Mouse (Mus musculus) limb, embryonic 12.5 days (tissue): Measurements from ENCODE around the gene Otor. TPM values are rescaled to one million over a fixed set of nuclear protein-coding genes. Genes with fewer than 3 reads are reported as not detected.
A peak's percentile ranks its signal among the peaks of the same experiment; 100 is the strongest.

Experiments
- ATAC-seq: fragments of 200-750 bp; cut with Nextera tagmentation; 2 replicates; pipeline ENCODE4 v1.8.0; 2017; ENCODE audit warnings: low read depth, moderate TSS enrichment; ENCODE audit not compliant: insufficient number of reproducible peaks, insufficient read depth, low FRiP score, low TSS enrichment
- H3K27ac ChIP-seq: fragments of 300-500 bp; sonication (generic); 2 replicates; pipeline ENCODE4 v1.5.1; 2016; ENCODE audit warnings: mild to moderate bottlenecking, moderate library complexity
- H3K27me3 ChIP-seq: fragments of 300-500 bp; sonication (generic); 2 replicates; pipeline ENCODE4 v1.6.1; 2016; ENCODE audit warnings: mild to moderate bottlenecking, moderate library complexity
- H3K36me3 ChIP-seq: fragments of 300-500 bp; sonication (generic); 2 replicates; pipeline ENCODE4 v1.6.1; 2016; ENCODE audit warnings: mild to moderate bottlenecking, moderate library complexity
- H3K4me1 ChIP-seq: fragments of 300-500 bp; sonication (generic); replicated peaks from 2 replicates; pipeline ENCODE4 v1.6.1; 2016
- H3K4me2 ChIP-seq: fragments of 300-500 bp; sonication (generic); 2 replicates; pipeline ENCODE4 v1.6.1; 2016; ENCODE audit warnings: mild to moderate bottlenecking, moderate library complexity
- H3K4me3 ChIP-seq: fragments of 300-500 bp; sonication (generic); replicated peaks from 2 replicates; pipeline ENCODE4 v1.5.1; 2016; ENCODE audit warnings: mild to moderate bottlenecking
- H3K9ac ChIP-seq: fragments of 300-500 bp; sonication (generic); replicated peaks from 2 replicates; pipeline ENCODE4 v1.6.1; 2016; ENCODE audit warnings: mild to moderate bottlenecking, moderate library complexity
- H3K9me3 ChIP-seq: fragments of 300-500 bp; sonication (generic); 2 replicates; pipeline ENCODE4 v1.6.1; 2016; ENCODE audit warnings: mild to moderate bottlenecking, moderate library complexity
- WGBS: fragments of 180-500 bp; shearing (Covaris S2); methylation state at CpG from one replicate; pipeline ENCODE4 v1.1.7; 2016; 5-methylcytosine and 5-hydroxymethylcytosine counted together
- polyA plus RNA-seq: library from polyadenylated mRNA; unstranded; fragments of >200 nt; fragmentation: Nextera tagmentation; extraction: Ambion mirVana; gene quantifications from 2 replicates; pipeline ENCODE4 v1.2.1, GENCODE M21; 2016

Gene Otor
- polyA plus RNA-seq, 1 experiment from 2014 or later = 9.5 TPM

DNA sequence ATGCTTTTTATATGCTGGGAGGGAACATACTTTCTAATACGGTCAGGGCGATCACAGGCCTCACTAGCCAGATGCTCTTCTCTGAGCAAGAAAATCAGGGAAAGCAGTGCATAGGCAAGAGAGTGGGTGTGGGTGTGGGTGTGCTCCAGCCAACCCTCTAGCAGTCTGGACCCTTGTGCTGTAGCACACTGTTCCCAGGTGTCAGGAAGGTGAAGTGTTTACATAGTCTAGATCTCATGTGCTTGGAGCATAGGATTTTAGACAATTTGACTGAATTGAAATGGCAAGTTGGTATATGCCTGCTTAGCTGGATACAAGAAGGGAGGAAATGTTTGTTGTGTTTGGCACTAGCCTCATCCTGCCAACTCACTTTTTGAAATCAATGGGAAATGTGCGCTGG is 12.4 kb upstream of the Otor start:
- no peak overlapping the region for H3K27ac ChIP-seq
- WGBS = 96% methylated on average over 3 of the region's 3 CpGs
- no peaks in the 10 kb centered on the region for H3K9me3 ChIP-seq
- H3K4me1 ChIP-seq = peaks cover 5% of the 10 kb centered on the region
- no peak for ATAC-seq
- H3K9ac ChIP-seq = no peak overlapping the region
- no peak overlapping the region for H3K4me3 ChIP-seq
- peaks cover 49% of the 10 kb centered on the region for H3K36me3 ChIP-seq
- H3K4me2 ChIP-seq = no peak overlapping the region
- no peaks in the 10 kb centered on the region for H3K27me3 ChIP-seq

DNA sequence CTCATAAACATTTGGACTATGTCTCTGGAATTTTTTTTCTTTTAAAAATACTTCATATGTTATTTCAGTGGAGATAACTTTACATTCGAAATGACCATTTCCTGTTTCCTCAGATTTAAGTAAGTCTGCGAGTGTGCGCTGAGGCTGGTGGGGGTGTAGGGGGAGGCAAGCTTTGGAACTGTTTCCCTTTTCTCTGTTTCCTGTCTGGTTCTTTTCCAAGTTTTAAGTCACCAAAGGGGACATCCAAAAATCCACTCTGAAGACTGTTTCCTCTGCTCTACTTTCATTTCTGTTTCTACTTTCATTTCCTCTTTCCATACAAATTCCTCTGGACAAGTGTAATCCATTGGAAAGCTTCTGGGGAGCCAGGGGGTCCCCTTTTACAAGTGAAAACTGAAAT is 3.4 kb downstream of the Otor start:
- Histone ChIP-seq H3K36me3 (no peaks in the 10 kb centered on the region), H3K4me2 (no peak overlapping the region), H3K4me1 (peaks cover 18% of the 10 kb centered on the region), H3K4me3 (no peak overlapping the region), H3K27me3 (no peaks in the 10 kb centered on the region), H3K27ac (no peak overlapping the region), H3K9me3 (no peaks in the 10 kb centered on the region), H3K9ac (no peak overlapping the region)
- ATAC-seq = no peak
- WGBS = 80% methylated on average over 3 of the region's 3 CpGs

DNA sequence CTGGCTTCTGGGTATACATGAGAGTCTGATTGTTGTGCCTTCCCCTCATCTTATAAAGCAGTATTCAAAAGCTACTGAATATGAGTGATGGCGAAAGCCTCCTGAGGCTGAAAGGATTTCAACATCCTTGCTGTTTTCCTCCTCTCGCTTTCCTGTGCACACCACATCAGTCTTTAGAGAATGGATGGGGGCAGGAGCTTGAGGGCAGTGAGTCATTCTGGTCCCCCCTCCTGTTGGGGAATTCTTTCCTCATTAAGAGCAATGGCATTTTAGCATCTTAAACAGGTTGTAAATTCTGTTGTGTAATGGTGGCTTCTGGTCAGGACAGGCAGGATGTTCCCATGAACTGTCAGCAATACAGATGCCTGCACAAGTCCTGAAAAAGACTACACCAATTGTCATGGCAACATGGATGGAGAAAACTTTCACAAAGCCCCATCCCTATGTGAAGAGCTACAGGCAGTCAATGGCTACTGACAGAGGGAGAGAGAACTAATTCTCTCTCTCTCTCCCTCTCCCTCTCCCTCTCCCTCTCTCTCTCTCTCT is 6.7 kb downstream of the Otor start:
- WGBS = 59% methylated on average over 2 of the region's 2 CpGs
- peaks cover 5% of the 10 kb centered on the region; the same call in 1 of the 2 replicates for H3K4me1 ChIP-seq
- no peaks in the 10 kb centered on the region for H3K36me3 ChIP-seq
- H3K4me2 ChIP-seq = no peak overlapping the region
- H3K9me3 ChIP-seq = no peaks in the 10 kb centered on the region
- no peak overlapping the region for H3K27ac ChIP-seq
- no peak overlapping the region for H3K9ac ChIP-seq
- no peak for ATAC-seq
- no peaks in the 10 kb centered on the region for H3K27me3 ChIP-seq
- no peak overlapping the region for H3K4me3 ChIP-seq

DNA sequence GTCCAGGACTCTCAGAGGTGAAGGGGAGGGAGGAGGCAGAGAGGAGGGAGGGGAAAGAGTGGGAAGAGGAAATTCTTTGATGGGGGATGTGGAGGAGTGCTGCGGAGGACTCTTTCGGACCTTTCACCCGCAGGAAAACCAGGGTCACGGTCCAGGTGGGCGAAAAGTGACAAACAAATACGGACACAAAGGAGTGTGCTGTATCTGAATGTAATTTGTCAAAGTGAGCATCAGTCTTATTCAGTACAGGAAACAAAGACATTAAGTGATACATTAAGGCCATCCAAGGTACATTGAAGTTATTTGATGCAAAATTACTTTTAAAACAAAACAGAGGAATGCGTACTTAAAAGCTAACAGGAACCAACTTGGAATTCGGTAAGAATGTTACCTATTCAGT is 11.6 kb downstream of the Otor start:
- Histone ChIP-seq H3K9me3 (no peaks in the 10 kb centered on the region), H3K4me1 (no peaks in the 10 kb centered on the region), H3K27me3 (0 out of 2 replicates have a peak, but pooled peaks cover 4% of the 10 kb centered on the region), H3K4me3 (no peak overlapping the region), H3K27ac (no peak overlapping the region), H3K4me2 (no peak overlapping the region), H3K9ac (no peak overlapping the region), H3K36me3 (no peaks in the 10 kb centered on the region)
- ATAC-seq = no peak
- 85% methylated on average over 8 of the region's 8 CpGs for WGBS

DNA sequence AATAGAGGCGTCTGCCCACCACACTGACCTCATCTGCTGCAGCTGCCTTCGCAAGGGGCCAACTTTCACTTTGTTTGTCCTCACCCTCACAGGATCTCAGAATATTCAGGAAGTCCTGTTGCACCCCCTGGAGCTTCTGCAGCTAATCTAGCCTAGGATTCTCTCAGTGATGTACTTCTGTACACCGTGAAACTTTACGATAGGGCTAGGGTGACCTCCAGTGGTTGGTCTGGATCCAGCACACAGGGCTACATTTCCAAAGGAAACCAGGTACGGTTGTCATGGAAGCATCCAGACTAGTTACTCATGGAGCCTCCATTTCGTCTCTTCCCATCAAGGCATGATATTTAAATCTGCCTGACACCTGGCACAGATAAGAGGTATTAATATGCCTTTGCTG is 15.5 kb downstream of the Otor start:
- Histone ChIP-seq H3K4me2 (no peak overlapping the region), H3K4me1 (no peaks in the 10 kb centered on the region), H3K9me3 (no peaks in the 10 kb centered on the region; the same call in 1 of the 2 replicates), H3K9ac (no peak overlapping the region), H3K27me3 (0 out of 2 replicates have a peak, but pooled peaks cover 4% of the 10 kb centered on the region), H3K36me3 (no peaks in the 10 kb centered on the region), H3K4me3 (no peak overlapping the region), H3K27ac (no peak overlapping the region)
- peak; percentile 89 for ATAC-seq
- WGBS = 25% methylated on average over 6 of the region's 6 CpGs

DNA sequence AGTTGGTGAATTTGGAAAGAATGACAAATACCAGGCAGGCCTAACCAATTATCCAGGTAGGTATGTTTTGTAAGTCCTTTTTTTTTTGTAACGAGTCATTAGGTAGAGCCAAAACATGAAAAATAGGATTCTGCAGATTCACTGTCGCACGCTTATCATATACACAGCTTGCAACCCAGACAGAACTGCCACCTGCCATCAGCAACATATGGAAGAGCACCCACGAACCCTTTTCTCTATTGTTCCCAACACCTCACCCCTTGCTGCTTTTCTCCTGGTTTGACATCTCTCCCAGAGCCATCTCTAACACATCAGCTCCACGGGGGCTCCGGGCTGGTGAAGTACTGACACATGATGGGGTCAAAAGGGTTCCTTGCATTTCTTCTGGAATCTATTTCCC is 16.5 kb downstream of the Otor start:
- H3K27ac ChIP-seq = no peak overlapping the region
- no peaks in the 10 kb centered on the region for H3K36me3 ChIP-seq
- H3K27me3 ChIP-seq = 0 out of 2 replicates have a peak, but pooled peaks cover 4% of the 10 kb centered on the region
- ATAC-seq = no peak
- H3K9me3 ChIP-seq = no peaks in the 10 kb centered on the region; the same call in 1 of the 2 replicates
- H3K4me2 ChIP-seq = no peak overlapping the region
- 52% methylated on average over 6 of the region's 6 CpGs for WGBS
- H3K4me1 ChIP-seq = 0 out of 2 replicates have a peak, but pooled peaks cover 5% of the 10 kb centered on the region
- H3K4me3 ChIP-seq = no peak overlapping the region
- H3K9ac ChIP-seq = no peak overlapping the region

DNA sequence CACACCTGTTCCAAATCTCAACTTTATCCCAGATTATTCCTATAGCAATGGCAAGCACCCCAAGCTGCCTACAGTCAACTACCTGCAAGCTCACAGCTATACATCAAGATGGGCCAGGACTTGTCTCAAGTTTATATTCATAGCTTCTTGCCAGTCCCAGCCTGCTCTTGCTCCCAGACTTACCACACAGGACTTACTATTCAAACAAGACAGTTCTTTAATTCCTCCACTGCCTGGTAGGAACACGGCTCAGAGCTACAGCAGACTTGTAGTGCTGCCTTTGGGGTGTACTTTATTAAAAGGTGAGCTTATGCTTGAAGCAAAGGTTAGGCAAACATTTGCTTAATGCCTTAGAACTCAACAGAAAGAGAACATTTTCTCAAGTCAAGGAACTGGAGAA is 18.9 kb downstream of the Otor start:
- 72% methylated on average over 1 of the region's 1 CpGs for WGBS
- no peak for ATAC-seq
- H3K4me1 ChIP-seq = peaks cover 10% of the 10 kb centered on the region; the same call in 1 of the 2 replicates
- H3K9ac ChIP-seq = no peak overlapping the region
- H3K27ac ChIP-seq = no peak overlapping the region
- H3K4me2 ChIP-seq = no peak overlapping the region
- H3K27me3 ChIP-seq = 0 out of 2 replicates have a peak, but pooled peaks cover 4% of the 10 kb centered on the region
- H3K4me3 ChIP-seq = no peak overlapping the region
- H3K36me3 ChIP-seq = no peaks in the 10 kb centered on the region
- no peaks in the 10 kb centered on the region; the same call in 1 of the 2 replicates for H3K9me3 ChIP-seq

DNA sequence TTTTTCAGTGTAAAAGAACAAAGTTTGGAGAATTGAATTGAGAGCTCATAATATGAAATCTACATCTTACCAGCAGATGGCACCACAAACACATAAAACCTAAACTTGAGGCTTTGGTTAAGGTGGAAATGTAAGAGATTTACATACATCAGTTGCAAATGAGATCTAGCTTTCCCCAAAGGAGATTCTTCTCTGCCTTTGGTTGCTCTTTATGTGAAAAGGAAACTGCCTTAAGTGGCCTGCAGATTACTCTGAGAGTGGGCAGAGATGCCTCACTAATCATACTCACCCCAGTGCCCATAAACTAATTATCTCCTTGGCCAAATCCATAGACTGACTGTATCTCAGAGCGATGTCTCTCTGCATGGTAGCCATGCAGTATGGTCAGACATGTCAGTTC is 35.6 kb downstream of the Otor start:
- 84% methylated on average over 1 of the region's 1 CpGs for WGBS
- Histone ChIP-seq H3K4me3 (no peak overlapping the region), H3K27ac (no peak overlapping the region), H3K4me1 (no peaks in the 10 kb centered on the region), H3K9ac (no peak overlapping the region), H3K4me2 (no peak overlapping the region), H3K36me3 (no peaks in the 10 kb centered on the region), H3K27me3 (0 out of 2 replicates have a peak, but pooled peaks cover 4% of the 10 kb centered on the region), H3K9me3 (no peaks in the 10 kb centered on the region)
- no peak for ATAC-seq

DNA sequence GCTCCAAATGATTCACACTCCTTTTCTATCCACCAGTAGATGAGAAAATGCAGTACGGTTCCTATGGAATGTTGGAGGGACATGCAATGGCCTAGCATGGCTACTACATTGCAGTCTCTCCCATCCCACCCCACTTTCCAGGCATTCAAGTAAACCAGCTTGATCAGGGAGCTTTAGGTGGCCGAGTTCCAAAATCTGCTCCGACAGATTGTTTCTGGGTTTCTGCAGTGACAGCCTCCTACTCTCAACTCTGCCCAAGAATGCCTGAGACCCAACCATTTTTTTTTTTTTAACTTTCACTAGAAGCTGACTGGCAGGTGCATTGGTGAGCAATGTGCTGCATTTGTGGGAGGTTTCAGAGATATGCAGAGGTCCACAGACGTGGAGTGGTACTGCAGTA is 36.4 kb downstream of the Otor start:
- ATAC-seq = no peak
- no peak overlapping the region for H3K27ac ChIP-seq
- H3K4me1 ChIP-seq = no peaks in the 10 kb centered on the region
- H3K4me3 ChIP-seq = no peak overlapping the region
- 0 out of 2 replicates have a peak, but pooled peaks cover 4% of the 10 kb centered on the region for H3K27me3 ChIP-seq
- H3K36me3 ChIP-seq = no peaks in the 10 kb centered on the region
- no peaks in the 10 kb centered on the region for H3K9me3 ChIP-seq
- H3K9ac ChIP-seq = no peak overlapping the region
- no peak overlapping the region for H3K4me2 ChIP-seq
- WGBS = 81% methylated on average over 4 of the region's 4 CpGs

DNA sequence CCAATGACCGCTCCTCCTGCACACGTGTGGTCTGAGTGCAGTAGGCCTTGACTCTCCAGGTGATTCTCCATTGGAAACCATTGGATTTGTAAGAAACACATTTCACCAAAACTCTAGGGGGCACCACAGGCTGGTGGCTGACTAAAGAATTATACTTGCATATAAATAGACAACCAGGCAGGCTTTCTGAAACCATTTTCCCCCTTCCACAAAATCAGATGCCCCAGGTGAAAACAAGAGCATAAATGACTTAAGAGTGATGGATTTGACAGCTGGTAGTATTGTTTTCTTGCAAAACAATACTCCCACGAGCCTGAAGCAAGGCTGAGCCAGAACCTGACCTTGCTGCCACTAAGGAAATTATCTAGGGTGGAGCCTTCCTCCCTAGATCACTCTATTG is 39.2 kb downstream of the Otor start:
- Histone ChIP-seq H3K27ac (no peak overlapping the region), H3K4me3 (no peak overlapping the region), H3K27me3 (0 out of 2 replicates have a peak, but pooled peaks cover 4% of the 10 kb centered on the region), H3K9ac (no peak overlapping the region), H3K9me3 (no peaks in the 10 kb centered on the region), H3K4me1 (no peaks in the 10 kb centered on the region), H3K4me2 (no peak overlapping the region), H3K36me3 (no peaks in the 10 kb centered on the region)
- WGBS = 55% methylated on average over 3 of the region's 3 CpGs
- no peak for ATAC-seq

DNA sequence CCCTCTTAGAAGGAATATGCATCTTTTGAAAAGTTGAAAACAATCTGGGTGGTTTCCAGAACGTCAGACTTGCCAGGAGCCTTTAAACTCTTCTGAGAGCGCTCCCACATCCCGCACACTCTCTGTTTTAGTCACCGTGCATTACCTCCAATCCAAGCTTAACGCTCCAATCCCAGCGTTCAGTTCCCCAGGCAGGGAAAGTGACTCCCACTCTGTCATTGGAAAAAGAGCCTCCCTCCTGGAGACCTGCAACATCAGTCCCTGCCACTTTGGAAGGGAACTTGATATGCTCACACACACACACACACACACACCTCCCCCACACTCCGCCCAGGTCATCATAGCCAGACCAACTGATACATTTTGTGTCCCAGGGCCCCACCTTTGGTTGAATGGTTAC is 39.9 kb downstream of the Otor start:
- Histone ChIP-seq H3K4me1 (no peaks in the 10 kb centered on the region), H3K4me2 (no peak overlapping the region), H3K27ac (no peak overlapping the region), H3K9me3 (no peaks in the 10 kb centered on the region), H3K27me3 (0 out of 2 replicates have a peak, but pooled peaks cover 4% of the 10 kb centered on the region), H3K4me3 (no peak overlapping the region), H3K36me3 (no peaks in the 10 kb centered on the region), H3K9ac (no peak overlapping the region)
- 87% methylated on average over 7 of the region's 7 CpGs for WGBS
- ATAC-seq = no peak

DNA sequence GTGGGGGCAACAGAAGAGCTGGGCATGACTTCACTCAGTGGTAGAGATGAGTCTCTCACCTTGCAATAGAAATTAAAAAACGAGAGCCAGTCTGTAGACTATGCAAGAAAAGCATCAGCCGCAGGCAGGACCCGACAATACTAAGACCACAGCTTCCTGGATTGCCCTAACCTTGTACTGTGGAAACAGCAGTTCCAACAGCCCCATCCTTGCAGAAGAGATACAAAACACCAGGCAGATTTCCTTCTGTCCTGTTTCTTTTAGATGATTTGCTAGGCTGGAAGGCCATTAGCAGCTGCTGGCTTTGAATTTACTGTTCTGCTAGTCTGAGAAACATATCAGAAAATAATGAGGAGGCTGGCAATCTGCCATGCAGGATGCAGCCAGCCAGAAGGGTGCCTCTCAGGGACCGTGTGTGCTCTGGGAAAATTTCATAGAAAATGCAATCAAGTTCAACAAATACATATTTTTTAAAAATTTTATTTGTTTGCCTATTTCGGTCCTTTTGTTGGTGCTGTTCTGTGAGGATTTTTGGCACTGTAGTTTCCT is 52.9 kb downstream of the Otor start:
- H3K36me3 ChIP-seq = no peaks in the 10 kb centered on the region
- H3K9ac ChIP-seq = no peak overlapping the region
- ATAC-seq = no peak
- no peak overlapping the region for H3K4me3 ChIP-seq
- H3K27ac ChIP-seq = no peak overlapping the region
- H3K27me3 ChIP-seq = no peaks in the 10 kb centered on the region
- no peaks in the 10 kb centered on the region for H3K9me3 ChIP-seq
- no peak overlapping the region for H3K4me2 ChIP-seq
- 76% methylated on average over 5 of the region's 5 CpGs for WGBS
- H3K4me1 ChIP-seq = no peaks in the 10 kb centered on the region
